Mouse (Mus musculus): ENCODE results near the gene Galnt17. TPM values are rescaled to one million over a fixed set of nuclear protein-coding genes. Genes with fewer than 3 reads are reported as not detected.

Galnt17 gene
- polyA plus RNA-seq, 1 experiment from 2014 or later = not detected

- Histone ChIP-seq H3K9me3 (ENCODE audit: low read length) (no peaks in the 10 kb centered on the region), H3K36me3 (replicated peaks; ENCODE audit: insufficient read depth, low read length) (no peaks in the 10 kb centered on the region), H3K27ac (ENCODE audit: low read depth) (no peak overlapping the region), H3K9ac (replicated peaks) (no peak overlapping the region), H3K4me1 (ENCODE audit: insufficient read depth) (no peaks in the 10 kb centered on the region), H3K27me3 (ENCODE audit: insufficient read depth, low read length) (no peaks in the 10 kb centered on the region), H3K4me3 (ENCODE audit: low read depth, low read length) (no peak overlapping the region), H3K4me2 (ENCODE audit: low read depth, low read length) (no peak overlapping the region)
- ATAC-seq (no peak), DNase-seq (no peak)
- WGBS (ENCODE audit: insufficient replicate concordance) = 69% methylated on average over 3 of the region's 3 CpGs
- no peak for TF ChIP-seq EP300 (IDR thresholded peaks at IDR 0.05; ENCODE audit: low read depth)
- TF ChIP-seq CTCF (IDR thresholded peaks at IDR 0.05; ENCODE audit: low read depth) = no peak
These were observed 96.7 kb downstream of the Galnt17 start for GRCm38 (mm10) chr5:131211618-131212017.

- no peak overlapping the region for H3K4me3 ChIP-seq (ENCODE audit: low read depth, low read length)
- H3K27me3 ChIP-seq (ENCODE audit: insufficient read depth, low read length) = no peaks in the 10 kb centered on the region
- ATAC-seq (no peak), DNase-seq (no peak)
- no peak overlapping the region for H3K27ac ChIP-seq (ENCODE audit: low read depth)
- WGBS (ENCODE audit: insufficient replicate concordance) = 51% methylated on average over 2 of the region's 2 CpGs
- no peak overlapping the region for H3K9ac ChIP-seq (replicated peaks)
- H3K4me1 ChIP-seq (ENCODE audit: insufficient read depth) = no peaks in the 10 kb centered on the region
- no peaks in the 10 kb centered on the region for H3K36me3 ChIP-seq (replicated peaks; ENCODE audit: insufficient read depth, low read length)
- TF ChIP-seq EP300 (IDR thresholded peaks at IDR 0.05; ENCODE audit: low read depth) = no peak
- no peak for TF ChIP-seq CTCF (IDR thresholded peaks at IDR 0.05; ENCODE audit: low read depth)
- H3K9me3 ChIP-seq (ENCODE audit: low read length) = no peaks in the 10 kb centered on the region
- no peak overlapping the region for H3K4me2 ChIP-seq (ENCODE audit: low read depth, low read length)
These were observed 107.2 kb downstream of the Galnt17 start for GRCm38 (mm10) chr5:131201146-131201545.

- TF ChIP-seq EP300 (IDR thresholded peaks at IDR 0.05; ENCODE audit: low read depth) = no peak
- no peak for TF ChIP-seq CTCF (IDR thresholded peaks at IDR 0.05; ENCODE audit: low read depth)
- no peak overlapping the region for H3K27ac ChIP-seq (ENCODE audit: low read depth)
- no peaks in the 10 kb centered on the region for H3K9me3 ChIP-seq (ENCODE audit: low read length)
- no peak for DNase-seq
- H3K4me2 ChIP-seq (ENCODE audit: low read depth, low read length) = no peak overlapping the region
- no peaks in the 10 kb centered on the region for H3K4me1 ChIP-seq (ENCODE audit: insufficient read depth)
- ATAC-seq = no peak
- WGBS (ENCODE audit: insufficient replicate concordance) = 73% methylated on average over 3 of the region's 3 CpGs
- no peak overlapping the region for H3K9ac ChIP-seq (replicated peaks)
- no peaks in the 10 kb centered on the region for H3K36me3 ChIP-seq (replicated peaks; ENCODE audit: insufficient read depth, low read length)
- H3K4me3 ChIP-seq (ENCODE audit: low read depth, low read length) = no peak overlapping the region
- no peaks in the 10 kb centered on the region for H3K27me3 ChIP-seq (ENCODE audit: insufficient read depth, low read length)
These were observed 116.0 kb downstream of the Galnt17 start for GRCm38 (mm10) chr5:131192311-131192710.

GRCm38 (mm10) chr5:131184566-131184965 is 123.7 kb downstream of the Galnt17 start:
- no peak for ATAC-seq
- Histone ChIP-seq H3K4me3 (ENCODE audit: low read depth, low read length) (no peak overlapping the region), H3K4me1 (ENCODE audit: insufficient read depth) (no peaks in the 10 kb centered on the region), H3K27ac (ENCODE audit: low read depth) (no peak overlapping the region), H3K36me3 (replicated peaks; ENCODE audit: insufficient read depth, low read length) (no peaks in the 10 kb centered on the region), H3K9me3 (ENCODE audit: low read length) (no peaks in the 10 kb centered on the region; the same call in 1 of the 2 replicates), H3K4me2 (ENCODE audit: low read depth, low read length) (no peak overlapping the region), H3K27me3 (ENCODE audit: insufficient read depth, low read length) (no peaks in the 10 kb centered on the region), H3K9ac (replicated peaks) (no peak overlapping the region)
- DNase-seq = no peak
- TF ChIP-seq EP300 (IDR thresholded peaks at IDR 0.05; ENCODE audit: low read depth) = no peak
- TF ChIP-seq CTCF (IDR thresholded peaks at IDR 0.05; ENCODE audit: low read depth) = no peak

GRCm38 (mm10) chr5:131181231-131181630 is 127.1 kb downstream of the Galnt17 start:
- H3K27ac ChIP-seq (ENCODE audit: low read depth) = no peak overlapping the region
- no peak overlapping the region for H3K4me2 ChIP-seq (ENCODE audit: low read depth, low read length)
- H3K27me3 ChIP-seq (ENCODE audit: insufficient read depth, low read length) = no peaks in the 10 kb centered on the region
- H3K9me3 ChIP-seq (ENCODE audit: low read length) = no peaks in the 10 kb centered on the region; the same call in 1 of the 2 replicates
- H3K36me3 ChIP-seq (replicated peaks; ENCODE audit: insufficient read depth, low read length) = no peaks in the 10 kb centered on the region
- ATAC-seq (no peak), DNase-seq (no peak)
- 70% methylated on average over 1 of the region's 1 CpGs for WGBS (ENCODE audit: insufficient replicate concordance)
- no peak overlapping the region for H3K9ac ChIP-seq (replicated peaks)
- no peaks in the 10 kb centered on the region for H3K4me1 ChIP-seq (ENCODE audit: insufficient read depth)
- TF ChIP-seq CTCF (IDR thresholded peaks at IDR 0.05; ENCODE audit: low read depth) (no peak), EP300 (IDR thresholded peaks at IDR 0.05; ENCODE audit: low read depth) (no peak)
- H3K4me3 ChIP-seq (ENCODE audit: low read depth, low read length) = no peak overlapping the region

- no peak overlapping the region for H3K9ac ChIP-seq (replicated peaks)
- WGBS (ENCODE audit: insufficient replicate concordance) = 90% methylated on average over 1 of the region's 1 CpGs
- H3K4me1 ChIP-seq (ENCODE audit: insufficient read depth) = no peaks in the 10 kb centered on the region
- TF ChIP-seq EP300 (IDR thresholded peaks at IDR 0.05; ENCODE audit: low read depth) (no peak), CTCF (IDR thresholded peaks at IDR 0.05; ENCODE audit: low read depth) (no peak)
- H3K27me3 ChIP-seq (ENCODE audit: insufficient read depth, low read length) = no peaks in the 10 kb centered on the region
- no peaks in the 10 kb centered on the region for H3K36me3 ChIP-seq (replicated peaks; ENCODE audit: insufficient read depth, low read length)
- H3K4me2 ChIP-seq (ENCODE audit: low read depth, low read length) = no peak overlapping the region
- H3K4me3 ChIP-seq (ENCODE audit: low read depth, low read length) = no peak overlapping the region
- no peak overlapping the region for H3K27ac ChIP-seq (ENCODE audit: low read depth)
- no peak for ATAC-seq
- DNase-seq = no peak
- H3K9me3 ChIP-seq (ENCODE audit: low read length) = no peaks in the 10 kb centered on the region; the same call in 1 of the 2 replicates
These were observed 127.5 kb downstream of the Galnt17 start for GRCm38 (mm10) chr5:131180756-131181155.

- TF ChIP-seq CTCF (IDR thresholded peaks at IDR 0.05; ENCODE audit: low read depth) (no peak), EP300 (IDR thresholded peaks at IDR 0.05; ENCODE audit: low read depth) (no peak)
- Histone ChIP-seq H3K4me2 (ENCODE audit: low read depth, low read length) (no peak overlapping the region), H3K9ac (replicated peaks) (no peak overlapping the region), H3K36me3 (replicated peaks; ENCODE audit: insufficient read depth, low read length) (no peaks in the 10 kb centered on the region), H3K27ac (ENCODE audit: low read depth) (no peak overlapping the region), H3K4me3 (ENCODE audit: low read depth, low read length) (no peak overlapping the region), H3K27me3 (ENCODE audit: insufficient read depth, low read length) (no peaks in the 10 kb centered on the region), H3K9me3 (ENCODE audit: low read length) (no peaks in the 10 kb centered on the region), H3K4me1 (ENCODE audit: insufficient read depth) (no peaks in the 10 kb centered on the region)
- no peak for ATAC-seq
- 56% methylated on average over 7 of the region's 7 CpGs for WGBS (ENCODE audit: insufficient replicate concordance)
- no peak for DNase-seq
These were observed 130.4 kb downstream of the Galnt17 start for GRCm38 (mm10) chr5:131177851-131178250.

All from liver, postnatal 0 days (tissue).